Mouse (Mus musculus) right cerebral cortex, postnatal 14 days (tissue): ENCODE measurements around the gene Palld.

Source experiments
- DNase-seq: peaks from one replicate; pipeline ENCODE4 v3.0.0; 2022

Gene Palld

GRCm38 (mm10) chr8:61902521-61902920 is at the start of gene Palld:
Gene Palld (minus strand): TSS chr8:61902690.
- DNase-seq: no peak

- no peak for DNase-seq
Measured at GRCm38 (mm10) chr8:61937576-61937975, 35.1 kb upstream of the Palld start.

- no peak for DNase-seq
Measured at GRCm38 (mm10) chr8:61933243-61933642, 30.8 kb upstream of the Palld start.

- peak; percentile 77 for DNase-seq
Measured at GRCm38 (mm10) chr8:61927777-61928494, 25.4 kb upstream of the Palld start, which contains the start of gene Ddx60. Gene Ddx60 (plus strand): TSS chr8:61928087.

GRCm38 (mm10) chr8:61924518-61924917 is 22.0 kb upstream of the Palld start:
- no peak for DNase-seq

GRCm38 (mm10) chr8:61921454-61922054 is 19.1 kb upstream of the Palld start:
- DNase-seq: no peak

- DNase-seq: no peak
Measured at GRCm38 (mm10) chr8:61920389-61920788, 17.9 kb upstream of the Palld start.

GRCm38 (mm10) chr8:61919145-61919788 is 16.8 kb upstream of the Palld start:
- DNase-seq: no peak

GRCm38 (mm10) chr8:61917287-61917686 is 14.8 kb upstream of the Palld start:
- no peak for DNase-seq

- DNase-seq: no peak
Measured at GRCm38 (mm10) chr8:61913957-61914356, 11.5 kb upstream of the Palld start.

- no peak for DNase-seq
Measured at GRCm38 (mm10) chr8:61912817-61913216, 10.3 kb upstream of the Palld start.

- DNase-seq: no peak
Measured at GRCm38 (mm10) chr8:61909313-61909712, 6.8 kb upstream of the Palld start.

- peak; percentile 20 for DNase-seq
Measured at GRCm38 (mm10) chr8:61908303-61909215, 6.1 kb upstream of the Palld start.

- no peak for DNase-seq
Measured at GRCm38 (mm10) chr8:61901028-61901717, 1.3 kb downstream of the Palld start.

GRCm38 (mm10) chr8:61897402-61897801 is 5.1 kb downstream of the Palld start:
- DNase-seq: no peak

- no peak for DNase-seq
Measured at GRCm38 (mm10) chr8:61896742-61897141, 5.7 kb downstream of the Palld start.

- DNase-seq: peak; percentile 49
Measured at GRCm38 (mm10) chr8:61894062-61894461, 8.4 kb downstream of the Palld start.

GRCm38 (mm10) chr8:61877607-61878006 is 24.9 kb downstream of the Palld start:
- DNase-seq: no peak

- peak; percentile 38 for DNase-seq
Measured at GRCm38 (mm10) chr8:61875290-61875689, 27.2 kb downstream of the Palld start.

- DNase-seq: no peak
Measured at GRCm38 (mm10) chr8:61873994-61874393, 28.5 kb downstream of the Palld start.

GRCm38 (mm10) chr8:61868481-61868880 is 34.0 kb downstream of the Palld start:
- DNase-seq: no peak

- no peak for DNase-seq
Measured at GRCm38 (mm10) chr8:61866920-61867319, 35.6 kb downstream of the Palld start.
